Mouse (Mus musculus): ENCODE results near the gene Rnf13. TPM values are rescaled to one million over a fixed set of nuclear protein-coding genes. Genes with fewer than 3 reads are reported as not detected.

Gene Rnf13
- total RNA-seq (2023), result 100 to 1,000 TPM; 108 to 111 TPM

GRCm38 (mm10) chr3:57735511-57736370, at the start of gene Rnf13:
Rnf13 (plus strand) TSS chr3:57736062.

GRCm38 (mm10) chr3:57692719-57693118, 43.1 kb upstream of the Rnf13 start, which contains the start of gene Ankub1:
Ankub1 (minus strand) TSS chr3:57692799.

GRCm38 (mm10) chr3:57847760-57848185, 111.9 kb downstream of the Rnf13 start, which contains the start of gene Pfn2:
Pfn2 (minus strand) TSS chr3:57848079.

Other genes starting within 250 kb of the Rnf13 start
- gene Wwtr1, start 160.2 kb upstream of the Rnf13 start, total RNA-seq (2023), result under 1 TPM in 1 of 2 experiments, not detected in 1; 0.07 TPM
- 10 to 100 TPM; 18.8 to 21.7 TPM for gene Commd2, start 84.3 kb upstream of the Rnf13 start, total RNA-seq (2023)
- gene Ankub1, start 43.3 kb upstream of the Rnf13 start, total RNA-seq (2023), result not detected
- gene Pfn2, start 112.0 kb downstream of the Rnf13 start, total RNA-seq (2023), result under 1 TPM; 0.44 to 0.49 TPM